Mouse (Mus musculus): ENCODE measurements at regions not wholly inside any gene's neighbourhood (a gene's known extent, or its start where the extent isn't known, plus 50 kb on each side); places are given as distances from the start of the nearest gene placed in this dataset.

GRCm38 (mm10) chr1:57174289-57174890, 195.9 kb upstream of the Satb2 start:
- no peak for DNase-seq (ENCODE audit: low spot score)

- no peak for DNase-seq (ENCODE audit: low spot score)
Measured at GRCm38 (mm10) chr1:57188796-57189319, 188.6 kb upstream of the 1700066M21Rik start.

GRCm38 (mm10) chr1:57201274-57201673, 176.1 kb upstream of the 1700066M21Rik start:
- no peak for DNase-seq (ENCODE audit: low spot score)

GRCm38 (mm10) chr1:57204331-57204730, 173.1 kb upstream of the 1700066M21Rik start:
- no peak for DNase-seq (ENCODE audit: low spot score)

- peak; percentile 85 for DNase-seq (ENCODE audit: low spot score)
Measured at GRCm38 (mm10) chr1:57205198-57205987, 172.0 kb upstream of the 1700066M21Rik start.

GRCm38 (mm10) chr1:57206496-57206895, 170.9 kb upstream of the 1700066M21Rik start:
- no peak for DNase-seq (ENCODE audit: low spot score)

- DNase-seq (ENCODE audit: low spot score): no peak
Measured at GRCm38 (mm10) chr1:57206944-57207343, 170.5 kb upstream of the 1700066M21Rik start.

- DNase-seq (ENCODE audit: low spot score): no peak
Measured at GRCm38 (mm10) chr1:57208415-57208814, 169.0 kb upstream of the 1700066M21Rik start.

- no peak for DNase-seq (ENCODE audit: low spot score)
Measured at GRCm38 (mm10) chr1:57209281-57209680, 168.1 kb upstream of the 1700066M21Rik start.

GRCm38 (mm10) chr1:57211046-57211445, 166.4 kb upstream of the 1700066M21Rik start:
- no peak for DNase-seq (ENCODE audit: low spot score)

- DNase-seq (ENCODE audit: low spot score): peak; percentile 44
Measured at GRCm38 (mm10) chr1:57213428-57213874, 164.0 kb upstream of the 1700066M21Rik start.

- DNase-seq (ENCODE audit: low spot score): no peak
Measured at GRCm38 (mm10) chr1:57214266-57214665, 163.2 kb upstream of the 1700066M21Rik start.

GRCm38 (mm10) chr1:57217656-57218055, 159.8 kb upstream of the 1700066M21Rik start:
- no peak for DNase-seq (ENCODE audit: low spot score)

GRCm38 (mm10) chr1:57218127-57218526, 159.3 kb upstream of the 1700066M21Rik start:
- no peak for DNase-seq (ENCODE audit: low spot score)

GRCm38 (mm10) chr1:57218616-57219015, 158.8 kb upstream of the 1700066M21Rik start:
- no peak for DNase-seq (ENCODE audit: low spot score)

GRCm38 (mm10) chr1:57224425-57225104, 152.9 kb upstream of the 1700066M21Rik start:
- no peak for DNase-seq (ENCODE audit: low spot score)

GRCm38 (mm10) chr1:57243607-57244408, 133.6 kb upstream of the 1700066M21Rik start:
- peak; percentile 39 for DNase-seq (ENCODE audit: low spot score)

- no peak for DNase-seq (ENCODE audit: low spot score)
Measured at GRCm38 (mm10) chr1:57259626-57260025, 117.8 kb upstream of the 1700066M21Rik start.

- DNase-seq (ENCODE audit: low spot score): no peak
Measured at GRCm38 (mm10) chr1:57265012-57265760, 112.2 kb upstream of the 1700066M21Rik start.

GRCm38 (mm10) chr1:57266695-57267094, 110.7 kb upstream of the 1700066M21Rik start:
- no peak for DNase-seq (ENCODE audit: low spot score)

- DNase-seq (ENCODE audit: low spot score): no peak
Measured at GRCm38 (mm10) chr1:57267851-57268250, 109.6 kb upstream of the 1700066M21Rik start.

All from embryo, embryonic 10 days (tissue).